Mouse (Mus musculus): ENCODE data around the gene Gcnt4. TPM values are rescaled to one million over a fixed set of nuclear protein-coding genes. Genes with fewer than 3 reads are reported as not detected.

The Gcnt4 gene
- polyA plus RNA-seq, 1 experiment from 2014 or later: 0.24 TPM

GRCm38 (mm10) chr13:96980561-96980960 is 56.1 kb downstream of the Gcnt4 start:
- Histone ChIP-seq H3K4me3 (ENCODE audit: low read depth, low read length) (no peak overlapping the region), H3K4me2 (ENCODE audit: low read length) (no peak overlapping the region), H3K36me3 (ENCODE audit: control insufficient read depth, insufficient read depth, low read length) (no peaks in the 10 kb centered on the region), H3K27me3 (ENCODE audit: control insufficient read depth, insufficient read depth, low read depth, low read length) (no peaks in the 10 kb centered on the region), H3K27ac (ENCODE audit: low read length) (no peak overlapping the region), H3K9me3 (replicated peaks; ENCODE audit: control insufficient read depth, low read length, poor library complexity, severe bottlenecking) (no peaks in the 10 kb centered on the region), H3K9ac (ENCODE audit: low read depth, low read length) (no peak overlapping the region), H3K4me1 (ENCODE audit: control insufficient read depth, insufficient read depth, low read length) (0 out of 2 replicates have a peak, but pooled peaks cover 3% of the 10 kb centered on the region)
- ATAC-seq: no peak

DNA sequence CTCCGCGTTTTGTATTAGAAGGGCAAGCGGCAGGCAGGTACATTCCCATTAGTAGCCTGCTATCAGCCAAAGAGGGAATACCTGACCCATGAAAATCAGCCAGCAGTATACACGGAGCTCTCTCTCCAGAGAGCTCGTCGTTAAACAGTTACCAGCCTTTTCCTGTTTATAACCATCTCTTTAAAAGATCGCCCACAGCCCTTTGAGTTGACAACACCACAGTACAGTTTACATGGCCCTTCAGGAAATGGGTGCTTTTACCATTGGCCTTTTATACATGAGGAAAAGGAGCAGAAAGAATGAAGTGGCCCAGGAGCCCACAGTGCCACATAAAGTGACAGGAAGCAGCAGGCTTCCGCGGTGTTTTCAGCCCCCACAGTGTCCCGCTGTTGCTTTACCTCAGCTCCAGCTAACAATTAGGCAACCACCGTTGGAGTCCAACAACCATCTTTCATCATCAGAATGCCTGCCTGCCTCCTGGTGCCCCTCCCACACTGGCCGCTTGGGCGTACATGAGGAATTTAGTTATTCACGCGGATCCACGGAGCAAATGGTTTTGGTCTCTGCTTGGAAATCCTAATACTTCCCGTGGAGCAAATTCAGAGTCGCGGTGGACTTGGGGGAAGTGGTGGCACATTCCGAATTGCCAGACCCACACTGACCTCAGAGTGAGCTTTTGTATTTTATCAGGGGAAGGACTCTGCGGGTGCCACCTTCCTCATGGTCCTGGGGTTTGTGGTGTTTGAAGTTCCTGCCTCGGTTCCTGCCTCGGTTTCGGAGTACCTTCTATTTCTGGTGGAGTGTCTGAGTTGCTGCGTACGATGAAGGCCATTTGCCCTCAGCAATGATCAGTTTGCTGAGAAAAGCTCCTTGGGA is 59.0 kb downstream of the Gcnt4 start:
- ATAC-seq: no peak
- Histone ChIP-seq H3K9me3 (replicated peaks; ENCODE audit: control insufficient read depth, low read length, poor library complexity, severe bottlenecking) (no peaks in the 10 kb centered on the region), H3K4me2 (ENCODE audit: low read length) (peak overlapping the region; percentile 25; the same call in 1 of the 2 replicates), H3K4me1 (ENCODE audit: control insufficient read depth, insufficient read depth, low read length) (0 out of 2 replicates have a peak, but pooled peaks cover 3% of the 10 kb centered on the region), H3K27ac (ENCODE audit: low read length) (no peak overlapping the region), H3K4me3 (ENCODE audit: low read depth, low read length) (no peak overlapping the region), H3K27me3 (ENCODE audit: control insufficient read depth, insufficient read depth, low read depth, low read length) (no peaks in the 10 kb centered on the region), H3K9ac (ENCODE audit: low read depth, low read length) (no peak overlapping the region), H3K36me3 (ENCODE audit: control insufficient read depth, insufficient read depth, low read length) (no peaks in the 10 kb centered on the region)
- WGBS: 60% methylated on average over 26 of the region's 26 CpGs

GRCm38 (mm10) chr13:96984688-96985087 is 60.2 kb downstream of the Gcnt4 start:
- Histone ChIP-seq H3K27me3 (ENCODE audit: control insufficient read depth, insufficient read depth, low read depth, low read length) (no peaks in the 10 kb centered on the region), H3K4me2 (ENCODE audit: low read length) (no peak overlapping the region), H3K9me3 (replicated peaks; ENCODE audit: control insufficient read depth, low read length, poor library complexity, severe bottlenecking) (no peaks in the 10 kb centered on the region), H3K9ac (ENCODE audit: low read depth, low read length) (no peak overlapping the region), H3K4me3 (ENCODE audit: low read depth, low read length) (no peak overlapping the region), H3K4me1 (ENCODE audit: control insufficient read depth, insufficient read depth, low read length) (0 out of 2 replicates have a peak, but pooled peaks cover 3% of the 10 kb centered on the region), H3K27ac (ENCODE audit: low read length) (no peak overlapping the region), H3K36me3 (ENCODE audit: control insufficient read depth, insufficient read depth, low read length) (no peaks in the 10 kb centered on the region)
- 76% methylated on average over 5 of the region's 5 CpGs for WGBS
- ATAC-seq: no peak

GRCm38 (mm10) chr13:96985599-96986275 is 61.2 kb downstream of the Gcnt4 start:
- 62% methylated on average over 12 of the region's 12 CpGs for WGBS

GRCm38 (mm10) chr13:96989129-96989528 is 64.6 kb downstream of the Gcnt4 start:
- Histone ChIP-seq H3K27ac (ENCODE audit: low read length) (no peak overlapping the region), H3K36me3 (ENCODE audit: control insufficient read depth, insufficient read depth, low read length) (no peaks in the 10 kb centered on the region), H3K9ac (ENCODE audit: low read depth, low read length) (no peak overlapping the region), H3K9me3 (replicated peaks; ENCODE audit: control insufficient read depth, low read length, poor library complexity, severe bottlenecking) (no peaks in the 10 kb centered on the region), H3K4me1 (ENCODE audit: control insufficient read depth, insufficient read depth, low read length) (no peaks in the 10 kb centered on the region), H3K27me3 (ENCODE audit: control insufficient read depth, insufficient read depth, low read depth, low read length) (no peaks in the 10 kb centered on the region), H3K4me2 (ENCODE audit: low read length) (no peak overlapping the region), H3K4me3 (ENCODE audit: low read depth, low read length) (no peak overlapping the region)
- no peak for ATAC-seq
- WGBS: 94% methylated on average over 16 of the region's 16 CpGs

More at GRCm38 (mm10) chr13:96985599-96986275, 61.2 kb downstream of the Gcnt4 start:
- no peak for ATAC-seq
- Histone ChIP-seq H3K4me2 (ENCODE audit: low read length) (no peak overlapping the region), H3K27ac (ENCODE audit: low read length) (no peak overlapping the region), H3K4me1 (ENCODE audit: control insufficient read depth, insufficient read depth, low read length) (0 out of 2 replicates have a peak, but pooled peaks cover 3% of the 10 kb centered on the region), H3K9ac (ENCODE audit: low read depth, low read length) (no peak overlapping the region), H3K4me3 (ENCODE audit: low read depth, low read length) (no peak overlapping the region), H3K9me3 (replicated peaks; ENCODE audit: control insufficient read depth, low read length, poor library complexity, severe bottlenecking) (no peaks in the 10 kb centered on the region), H3K36me3 (ENCODE audit: control insufficient read depth, insufficient read depth, low read length) (no peaks in the 10 kb centered on the region), H3K27me3 (ENCODE audit: control insufficient read depth, insufficient read depth, low read depth, low read length) (no peaks in the 10 kb centered on the region)

GRCm38 (mm10) chr13:96990045-96990444 is 65.6 kb downstream of the Gcnt4 start:
- H3K27ac ChIP-seq (ENCODE audit: low read length): no peak overlapping the region
- ATAC-seq: no peak

GRCm38 (mm10) chr13:96990561-96991265 is 66.2 kb downstream of the Gcnt4 start:
- no peaks in the 10 kb centered on the region for H3K4me1 ChIP-seq (ENCODE audit: control insufficient read depth, insufficient read depth, low read length)
- H3K27ac ChIP-seq (ENCODE audit: low read length): no peak overlapping the region
- no peaks in the 10 kb centered on the region for H3K9me3 ChIP-seq (replicated peaks; ENCODE audit: control insufficient read depth, low read length, poor library complexity, severe bottlenecking)
- H3K27me3 ChIP-seq (ENCODE audit: control insufficient read depth, insufficient read depth, low read depth, low read length): no peaks in the 10 kb centered on the region
- 82% methylated on average over 14 of the region's 14 CpGs for WGBS
- H3K4me3 ChIP-seq (ENCODE audit: low read depth, low read length): no peak overlapping the region
- ATAC-seq: no peak
- no peaks in the 10 kb centered on the region for H3K36me3 ChIP-seq (ENCODE audit: control insufficient read depth, insufficient read depth, low read length)
- no peak overlapping the region for H3K9ac ChIP-seq (ENCODE audit: low read depth, low read length)
- no peak overlapping the region for H3K4me2 ChIP-seq (ENCODE audit: low read length)

More at GRCm38 (mm10) chr13:96990045-96990444, 65.6 kb downstream of the Gcnt4 start:
- Histone ChIP-seq H3K36me3 (ENCODE audit: control insufficient read depth, insufficient read depth, low read length) (no peaks in the 10 kb centered on the region), H3K27me3 (ENCODE audit: control insufficient read depth, insufficient read depth, low read depth, low read length) (no peaks in the 10 kb centered on the region), H3K4me2 (ENCODE audit: low read length) (no peak overlapping the region), H3K4me3 (ENCODE audit: low read depth, low read length) (no peak overlapping the region), H3K9me3 (replicated peaks; ENCODE audit: control insufficient read depth, low read length, poor library complexity, severe bottlenecking) (no peaks in the 10 kb centered on the region), H3K4me1 (ENCODE audit: control insufficient read depth, insufficient read depth, low read length) (no peaks in the 10 kb centered on the region), H3K9ac (ENCODE audit: low read depth, low read length) (no peak overlapping the region)
- 97% methylated on average over 3 of the region's 3 CpGs for WGBS

DNA sequence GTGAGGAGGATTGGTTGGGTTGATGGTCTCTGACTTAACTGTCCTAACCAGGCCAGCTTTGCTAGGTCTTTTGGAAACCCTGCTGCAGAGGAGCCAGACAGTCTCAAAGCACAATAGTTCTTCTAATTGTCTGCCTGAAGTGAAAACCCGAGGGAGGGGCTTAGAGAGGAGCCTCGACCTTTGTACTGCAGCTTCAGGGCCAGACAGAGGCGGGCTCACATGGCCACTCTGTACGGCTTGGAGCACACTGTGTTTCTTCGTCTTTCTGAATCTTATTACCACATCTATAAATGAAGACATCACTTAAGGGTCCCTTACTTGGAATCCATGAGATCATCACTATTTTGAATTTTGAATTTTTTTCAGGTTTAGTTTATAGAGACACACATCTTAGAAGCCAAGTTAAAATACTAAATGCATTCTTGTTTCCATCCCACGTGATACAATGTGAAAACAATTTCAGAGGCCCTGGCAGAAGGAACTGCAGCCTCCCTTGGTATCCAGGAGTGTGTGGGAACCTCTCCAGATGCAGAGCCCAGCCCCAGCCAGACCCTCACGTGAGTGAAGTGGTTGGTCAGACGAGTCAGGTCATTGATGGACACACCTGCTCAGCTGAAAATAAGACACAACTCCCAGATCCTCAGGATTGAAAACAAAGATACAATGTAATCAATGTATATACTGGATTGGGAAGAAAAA is 69.0 kb downstream of the Gcnt4 start:
- H3K4me3 ChIP-seq (ENCODE audit: low read depth, low read length): no peak overlapping the region
- WGBS: 35% methylated on average over 8 of the region's 8 CpGs

More for the DNA sequence above, 69.0 kb downstream of the Gcnt4 start:
- Histone ChIP-seq H3K4me1 (ENCODE audit: control insufficient read depth, insufficient read depth, low read length) (no peaks in the 10 kb centered on the region), H3K9me3 (replicated peaks; ENCODE audit: control insufficient read depth, low read length, poor library complexity, severe bottlenecking) (no peaks in the 10 kb centered on the region), H3K36me3 (ENCODE audit: control insufficient read depth, insufficient read depth, low read length) (no peaks in the 10 kb centered on the region), H3K9ac (ENCODE audit: low read depth, low read length) (no peak overlapping the region), H3K27me3 (ENCODE audit: control insufficient read depth, insufficient read depth, low read depth, low read length) (no peaks in the 10 kb centered on the region), H3K4me2 (ENCODE audit: low read length) (no peak overlapping the region), H3K27ac (ENCODE audit: low read length) (no peak overlapping the region)
- ATAC-seq: no peak
